Mouse (Mus musculus) testis, adult 2 months (tissue): Measurements from ENCODE around the gene Map4k4.

Experiments
- CTCF ChIP-seq: fragments of 200-500 bp; IDR thresholded peaks from 2 replicates; pipeline ENCODE4 v1.5.1; 2012; ENCODE audit warnings: low read depth, mild to moderate bottlenecking, inconsistent platforms, low read length, moderate library complexity; ENCODE audit not compliant: control insufficient read depth, insufficient read depth, insufficient replicate concordance
- POLR2A ChIP-seq: fragments of 200-500 bp; IDR thresholded peaks from 2 replicates; pipeline ENCODE4 v1.6.1; 2012; ENCODE audit warnings: low read depth, mild to moderate bottlenecking, inconsistent platforms, low read length, moderate library complexity; ENCODE audit not compliant: control insufficient read depth

GRCm38 (mm10) chr1:39954652-39955051 lies 53.9 kb downstream of the Map4k4 start:
- TF ChIP-seq CTCF (no peak), POLR2A (no peak)
